ENCODE assay signal across 9 mouse cellular contexts in the genomic region with DNA sequence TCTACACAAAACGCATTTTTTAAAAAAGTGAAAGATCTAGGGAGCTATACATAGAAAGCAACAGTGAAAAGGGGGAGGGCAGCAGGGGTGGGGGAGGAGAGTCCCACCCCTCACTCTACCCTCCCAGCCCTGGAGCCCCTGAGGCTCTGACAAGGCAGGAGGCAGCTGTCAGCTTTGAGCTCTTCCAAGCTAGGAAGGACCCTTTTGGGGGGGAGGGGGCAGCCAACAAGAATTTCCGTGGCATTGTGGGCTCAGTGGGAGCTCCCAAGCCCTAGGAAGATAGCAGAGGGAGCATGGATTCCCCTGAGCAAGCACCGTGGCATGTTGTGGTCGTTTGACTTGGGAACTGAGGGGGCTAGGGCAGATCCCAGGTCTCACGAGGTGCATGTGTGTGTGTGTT. TPM values are rescaled to one million over a fixed set of nuclear protein-coding genes. Genes with fewer than 3 reads are reported as not detected.
DNase-seq lines count a peak whose midpoint lies in the region; ATAC-seq and TF ChIP-seq lines count a peak whose summit lies in the region.
"Had no signal": no experiment of that assay in that cellular context is flagged by ENCODE, and none has a peak within 500 bp of the region (broad histone marks: within the 10 kb centered on the region; RNA-seq: fewer than 3 reads in every experiment).

No protein-coding gene starts in this region.

- ATAC-seq in forebrain, embryonic 14.5 days, result no peak
- ATAC-seq in forebrain, embryonic 12.5 days (ENCODE audit: low FRiP score), result no peak
- ATAC-seq in embryonic facial prominence, embryonic 14.5 days (ENCODE audit: low read depth), result no peak
- ATAC-seq in midbrain, embryonic 16.5 days, result no peak
- ATAC-seq: intestine, embryonic 16.5 days had no signal

- H3K27ac ChIP-seq in forebrain, embryonic 14.5 days (ENCODE audit: low read depth, low read length), result peak overlapping the region; percentile 6; the same call in 1 of the 2 replicates
- no peak overlapping the region for H3K27ac ChIP-seq in forebrain, embryonic 12.5 days
- peak overlapping the region; percentile 70 for H3K27ac ChIP-seq in layer of hippocampus, adult 2 months
- peak overlapping the region; percentile 15; the same call in 1 of the 2 replicates for H3K27ac ChIP-seq in embryonic facial prominence, embryonic 14.5 days (replicated peaks; ENCODE audit: low read depth, low read length)
- H3K27ac ChIP-seq in midbrain, embryonic 16.5 days (ENCODE audit: low read length), result peak overlapping the region; percentile 44
- H3K27ac ChIP-seq: liver, embryonic 14.5 days had no signal

- no peak overlapping the region for H3K4me3 ChIP-seq in forebrain, embryonic 14.5 days (ENCODE audit: low read depth, low read length)
- H3K4me3 ChIP-seq in forebrain, embryonic 12.5 days (replicated peaks), result no peak overlapping the region
- no peak overlapping the region for H3K4me3 ChIP-seq in layer of hippocampus, adult 2 months
- no peak overlapping the region for H3K4me3 ChIP-seq in embryonic facial prominence, embryonic 14.5 days (ENCODE audit: low read depth, low read length)
- H3K4me3 ChIP-seq in midbrain, embryonic 16.5 days (ENCODE audit: low read depth, low read length), result no peak overlapping the region

- H3K4me1 ChIP-seq in forebrain, embryonic 14.5 days (ENCODE audit: control insufficient read depth, insufficient read depth, low read length), result no peaks in the 10 kb centered on the region
- peaks cover 16% of the 10 kb centered on the region for H3K4me1 ChIP-seq in forebrain, embryonic 12.5 days
- H3K4me1 ChIP-seq in embryonic facial prominence, embryonic 14.5 days (ENCODE audit: control insufficient read depth, insufficient read depth, low read length), result peaks cover 3% of the 10 kb centered on the region; the same call in 1 of the 2 replicates
- H3K4me1 ChIP-seq in midbrain, embryonic 16.5 days (ENCODE audit: control insufficient read depth, insufficient read depth, low read length), result peaks cover 3% of the 10 kb centered on the region

- no peak overlapping the region for H3K9ac ChIP-seq in forebrain, embryonic 14.5 days (ENCODE audit: low read length)
- no peak overlapping the region for H3K9ac ChIP-seq in forebrain, embryonic 12.5 days
- H3K9ac ChIP-seq in embryonic facial prominence, embryonic 14.5 days (ENCODE audit: low read depth, low read length), result no peak overlapping the region
- H3K9ac ChIP-seq in midbrain, embryonic 16.5 days (ENCODE audit: low read depth, low read length), result no peak overlapping the region
- H3K9ac ChIP-seq: liver, embryonic 14.5 days had no signal

- H3K27me3 ChIP-seq in forebrain, embryonic 14.5 days (replicated peaks; ENCODE audit: control insufficient read depth, insufficient read depth, low read length), result no peaks in the 10 kb centered on the region
- H3K27me3 ChIP-seq in forebrain, embryonic 12.5 days, result no peaks in the 10 kb centered on the region
- no peaks in the 10 kb centered on the region for H3K27me3 ChIP-seq in embryonic facial prominence, embryonic 14.5 days (replicated peaks; ENCODE audit: control insufficient read depth, insufficient read depth, low read length)
- no peaks in the 10 kb centered on the region for H3K27me3 ChIP-seq in midbrain, embryonic 16.5 days (ENCODE audit: control insufficient read depth, insufficient read depth, low read depth, low read length)

- TF ChIP-seq CTCF in layer of hippocampus, adult 2 months (conservative IDR thresholded peaks at IDR 0.05), result no peak

- no peaks in the 10 kb centered on the region for H3K9me3 ChIP-seq in forebrain, embryonic 14.5 days (replicated peaks; ENCODE audit: control insufficient read depth, low read length)
- H3K9me3 ChIP-seq in forebrain, embryonic 12.5 days, result no peaks in the 10 kb centered on the region
- H3K9me3 ChIP-seq in embryonic facial prominence, embryonic 14.5 days (ENCODE audit: control insufficient read depth, low read length), result no peaks in the 10 kb centered on the region
- H3K9me3 ChIP-seq in midbrain, embryonic 16.5 days (replicated peaks; ENCODE audit: control insufficient read depth, low read length, poor library complexity, severe bottlenecking), result no peaks in the 10 kb centered on the region

- WGBS in forebrain, embryonic 14.5 days, result 61% methylated on average over 5 of the region's 5 CpGs
- 70% methylated on average over 5 of the region's 5 CpGs for WGBS in forebrain, embryonic 12.5 days
- 56% methylated on average over 5 of the region's 5 CpGs for WGBS in embryonic facial prominence, embryonic 14.5 days
- WGBS in midbrain, embryonic 16.5 days, result 43% methylated on average over 5 of the region's 5 CpGs

- DNase-seq in forebrain, embryonic 14.5 days (ENCODE audit: low spot score), result peak; percentile 44
- peak in 1 of 2 experiments; percentile 7 for DNase-seq in layer of hippocampus, adult 2 months (ENCODE audit: low spot score in 2 of 2)
- DNase-seq in layer of hippocampus, adult 18-20 months (ENCODE audit: low spot score in 2 of 2), result no peak
- DNase-seq in embryonic facial prominence, embryonic 14.5 days (ENCODE audit: low spot score), result peak; percentile 44
- DNase-seq in embryo, embryonic 10 days (ENCODE audit: low spot score), result no peak

- peaks cover 64% of the 10 kb centered on the region for H3K36me3 ChIP-seq in forebrain, embryonic 14.5 days (ENCODE audit: control insufficient read depth, insufficient read depth, low read length)
- H3K36me3 ChIP-seq in forebrain, embryonic 12.5 days (replicated peaks), result peaks cover 61% of the 10 kb centered on the region
- peaks cover 60% of the 10 kb centered on the region for H3K36me3 ChIP-seq in embryonic facial prominence, embryonic 14.5 days (ENCODE audit: control insufficient read depth, insufficient read depth, low read length)
- H3K36me3 ChIP-seq in midbrain, embryonic 16.5 days (ENCODE audit: control insufficient read depth, insufficient read depth, low read length), result peaks cover 35% of the 10 kb centered on the region

- no peak overlapping the region for H3K4me2 ChIP-seq in forebrain, embryonic 14.5 days (ENCODE audit: low read length)
- no peak overlapping the region for H3K4me2 ChIP-seq in forebrain, embryonic 12.5 days
- H3K4me2 ChIP-seq in embryonic facial prominence, embryonic 14.5 days (ENCODE audit: low read depth, low read length), result no peak overlapping the region
- H3K4me2 ChIP-seq in midbrain, embryonic 16.5 days (ENCODE audit: low read length), result no peak overlapping the region

RNA-seq across cellular contexts. Expression of gene Akap8l, which starts 3.8 kb away (rescaled TPM):
- polyA plus RNA-seq in forebrain, embryonic 14.5 days (2014; fragmentation: Nextera tagmentation; extraction: Ambion mirVana), result 66.6 and 82.4 TPM in 2 replicates
- 110 TPM in 2 replicates for polyA plus RNA-seq in forebrain, embryonic 12.5 days (2016; fragmentation: Nextera tagmentation; extraction: Ambion mirVana)
- 100 to 1,000 TPM; 220 to 238 TPM for total RNA-seq in layer of hippocampus, adult 2 months (2021)
- total RNA-seq in layer of hippocampus, adult 18-20 months (2021), result 100 to 1,000 TPM; 185 to 206 TPM
- 59.4 and 59.8 TPM in 2 replicates for polyA plus RNA-seq in embryonic facial prominence, embryonic 14.5 days (2014; fragmentation: Nextera tagmentation; extraction: Ambion mirVana)
- polyA plus RNA-seq in midbrain, embryonic 16.5 days (2015; fragmentation: Nextera tagmentation; extraction: Ambion mirVana), result 160 and 166 TPM in 2 replicates

RNA-seq across cellular contexts. Expression of gene Akap8, which starts 33.2 kb away (rescaled TPM):
- polyA plus RNA-seq in forebrain, embryonic 14.5 days (2014; fragmentation: Nextera tagmentation; extraction: Ambion mirVana), result 33.9 and 40.1 TPM in 2 replicates
- 143 and 145 TPM in 2 replicates for polyA plus RNA-seq in forebrain, embryonic 12.5 days (2016; fragmentation: Nextera tagmentation; extraction: Ambion mirVana)
- 100 to 1,000 TPM in 1 of 2 experiments, 10 to 100 TPM in 1; 99.2 to 112 TPM for total RNA-seq in layer of hippocampus, adult 2 months (2021)
- 10 to 100 TPM; 79.0 to 84.6 TPM for total RNA-seq in layer of hippocampus, adult 18-20 months (2021)
- polyA plus RNA-seq in embryonic facial prominence, embryonic 14.5 days (2014; fragmentation: Nextera tagmentation; extraction: Ambion mirVana), result 33.0 and 37.9 TPM in 2 replicates
- 101 and 109 TPM in 2 replicates for polyA plus RNA-seq in midbrain, embryonic 16.5 days (2015; fragmentation: Nextera tagmentation; extraction: Ambion mirVana)

RNA-seq across cellular contexts. Expression of gene Wiz, which starts 35.0 kb away (rescaled TPM):
- 29.2 and 35.6 TPM in 2 replicates for polyA plus RNA-seq in forebrain, embryonic 14.5 days (2014; fragmentation: Nextera tagmentation; extraction: Ambion mirVana)
- 40.3 and 44.3 TPM in 2 replicates for polyA plus RNA-seq in forebrain, embryonic 12.5 days (2016; fragmentation: Nextera tagmentation; extraction: Ambion mirVana)
- total RNA-seq in layer of hippocampus, adult 2 months (2021), result 10 to 100 TPM; 55.0 to 57.2 TPM
- total RNA-seq in layer of hippocampus, adult 18-20 months (2021), result 10 to 100 TPM; 48.4 to 51.2 TPM
- polyA plus RNA-seq in embryonic facial prominence, embryonic 14.5 days (2014; fragmentation: Nextera tagmentation; extraction: Ambion mirVana), result 27.6 and 29.3 TPM in 2 replicates
- 41.3 and 41.4 TPM in 2 replicates for polyA plus RNA-seq in midbrain, embryonic 16.5 days (2015; fragmentation: Nextera tagmentation; extraction: Ambion mirVana)

RNA-seq across cellular contexts. Expression of gene Rasal3, which starts 49.2 kb away (rescaled TPM):
- 0.52 and 1.2 TPM in 2 replicates for polyA plus RNA-seq in forebrain, embryonic 14.5 days (2014; fragmentation: Nextera tagmentation; extraction: Ambion mirVana)
- polyA plus RNA-seq in forebrain, embryonic 12.5 days (2016; fragmentation: Nextera tagmentation; extraction: Ambion mirVana), result 0.41 and 0.77 TPM in 2 replicates
- total RNA-seq in layer of hippocampus, adult 2 months (2021), result 1 to 10 TPM; 2.9 to 4.6 TPM
- 1 to 10 TPM; 3.2 to 5.0 TPM for total RNA-seq in layer of hippocampus, adult 18-20 months (2021)
- polyA plus RNA-seq in embryonic facial prominence, embryonic 14.5 days (2014; fragmentation: Nextera tagmentation; extraction: Ambion mirVana), result 2.2 and 2.4 TPM in 2 replicates
- 0.55 and 1.0 TPM in 2 replicates for polyA plus RNA-seq in midbrain, embryonic 16.5 days (2015; fragmentation: Nextera tagmentation; extraction: Ambion mirVana)

Comparison
In these comparisons a context has a peak if more than half of its experiments do, and no peak if none do; other contexts are left out.
1. DNase-seq: peak in forebrain, embryonic 14.5 days (single experiment) and embryonic facial prominence, embryonic 14.5 days (single experiment); none in layer of hippocampus, adult 18-20 months (0 of 2) and embryo, embryonic 10 days (single experiment).